Mouse (Mus musculus) heart, embryonic 12.5 days (tissue): ENCODE results near the gene Klkb1. TPM values are rescaled to one million over a fixed set of nuclear protein-coding genes. Genes with fewer than 3 reads are reported as not detected.

Experiments used
- ATAC-seq: fragments of 200-750 bp; cut with Nextera tagmentation; 2 replicates; pipeline ENCODE4 v1.8.0; 2017; ENCODE audit warnings: moderate TSS enrichment, moderate library complexity; ENCODE audit not compliant: insufficient number of reproducible peaks, low FRiP score
- H3K27ac ChIP-seq: fragments of 300-500 bp; sonication (generic); 2 replicates; pipeline ENCODE4 v1.5.1; 2016; ENCODE audit warnings: mild to moderate bottlenecking, moderate library complexity; ENCODE audit not compliant: poor library complexity, severe bottlenecking
- H3K27me3 ChIP-seq: fragments of 300-500 bp; sonication (generic); replicated peaks from 2 replicates; pipeline ENCODE4 v1.6.1; 2016; ENCODE audit warnings: mild to moderate bottlenecking, moderate library complexity
- H3K36me3 ChIP-seq: fragments of 300-500 bp; sonication (generic); 2 replicates; pipeline ENCODE4 v1.6.1; 2016; ENCODE audit warnings: mild to moderate bottlenecking, moderate library complexity
- H3K4me1 ChIP-seq: fragments of 300-500 bp; sonication (generic); replicated peaks from 2 replicates; pipeline ENCODE4 v1.6.1; 2016; ENCODE audit warnings: mild to moderate bottlenecking
- H3K4me2 ChIP-seq: fragments of 300-500 bp; sonication (generic); 2 replicates; pipeline ENCODE4 v1.6.1; 2016; ENCODE audit warnings: mild to moderate bottlenecking, moderate library complexity
- H3K4me3 ChIP-seq: fragments of 300-500 bp; sonication (generic); 2 replicates; pipeline ENCODE4 v1.5.1; 2016; ENCODE audit warnings: mild to moderate bottlenecking
- H3K9ac ChIP-seq: fragments of 300-500 bp; sonication (generic); 2 replicates; pipeline ENCODE4 v1.6.1; 2016; ENCODE audit warnings: mild to moderate bottlenecking, moderate library complexity
- H3K9me3 ChIP-seq: fragments of 300-500 bp; sonication (generic); replicated peaks from 2 replicates; pipeline ENCODE4 v1.6.1; 2016; ENCODE audit warnings: mild to moderate bottlenecking, moderate library complexity
- WGBS: fragments of 180-500 bp; shearing (Covaris S2); methylation state at CpG from one replicate; pipeline ENCODE4 v1.1.7; 2016; 5-methylcytosine and 5-hydroxymethylcytosine counted together
- polyA plus RNA-seq: library from polyadenylated mRNA; unstranded; fragments of >200 nt; fragmentation: Nextera tagmentation; extraction: Ambion mirVana; gene quantifications from 2 replicates; pipeline ENCODE4 v1.2.1, GENCODE M21; 2016

Gene Klkb1
- polyA plus RNA-seq, 1 experiment from 2014 or later = not detected

DNA sequence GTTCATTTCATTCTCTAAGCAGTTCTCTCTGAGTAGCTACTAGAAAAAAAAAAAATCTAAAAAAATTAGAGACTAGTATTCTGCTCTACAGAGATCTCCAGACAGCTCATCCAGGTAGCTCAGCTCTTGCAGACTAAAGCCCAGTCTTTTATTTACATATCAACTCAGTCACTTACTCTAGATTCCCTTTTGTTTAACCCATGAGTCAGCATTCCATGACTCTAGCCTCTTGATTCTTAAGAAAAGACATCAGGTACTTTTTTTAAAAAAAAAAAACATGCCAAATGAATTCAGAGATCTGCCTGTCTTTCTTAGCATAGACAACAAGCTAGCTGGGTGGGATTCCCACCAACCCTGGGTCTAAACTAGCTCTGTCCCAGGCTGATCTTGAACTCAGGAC is 26.2 kb downstream of the Klkb1 start:
- H3K9ac ChIP-seq = no peak overlapping the region
- no peak overlapping the region for H3K4me3 ChIP-seq
- H3K27ac ChIP-seq = no peak overlapping the region
- ATAC-seq = no peak
- no peaks in the 10 kb centered on the region for H3K4me1 ChIP-seq
- H3K36me3 ChIP-seq = no peaks in the 10 kb centered on the region
- no peaks in the 10 kb centered on the region for H3K27me3 ChIP-seq
- H3K4me2 ChIP-seq = no peak overlapping the region
- peaks cover 10% of the 10 kb centered on the region for H3K9me3 ChIP-seq

DNA sequence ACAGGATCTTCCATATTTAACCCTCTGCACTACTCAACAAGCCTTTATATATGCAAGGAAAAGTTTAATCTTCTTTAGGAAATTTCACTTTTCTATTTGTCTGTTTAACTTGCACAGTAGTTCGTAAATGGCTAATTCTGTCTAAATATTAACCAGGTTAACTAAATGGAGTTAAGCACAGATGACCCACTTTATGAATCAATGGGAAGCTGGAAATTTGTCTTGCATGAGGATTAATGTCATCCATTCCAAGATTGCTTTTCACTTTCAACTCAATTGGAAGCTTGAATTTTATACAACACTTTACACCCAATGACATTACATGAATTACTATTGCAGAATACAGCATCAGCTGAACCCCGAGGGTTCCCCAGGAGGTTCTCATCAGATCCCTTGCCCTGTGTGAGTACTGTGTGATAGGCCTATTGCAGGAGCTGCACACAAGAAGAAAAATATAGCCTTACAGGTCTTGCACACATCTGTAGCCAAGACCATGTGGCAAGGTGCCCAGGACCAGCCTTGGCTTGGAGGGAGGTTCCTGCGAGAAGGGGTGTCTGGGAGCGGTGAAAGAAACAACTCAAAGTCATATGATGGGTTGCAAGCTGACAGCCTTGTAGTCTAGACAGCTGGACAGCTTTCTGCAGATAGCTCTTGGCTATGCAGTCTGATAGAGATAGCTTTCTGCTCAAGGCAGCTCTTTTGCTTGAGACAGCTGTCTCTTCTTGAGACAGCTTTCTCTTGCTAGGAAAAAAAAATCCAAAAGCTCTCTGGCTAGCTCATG is 26.9 kb downstream of the Klkb1 start:
- Histone ChIP-seq H3K27me3 (no peaks in the 10 kb centered on the region), H3K4me2 (no peak overlapping the region), H3K4me1 (no peaks in the 10 kb centered on the region), H3K9ac (no peak overlapping the region), H3K27ac (no peak overlapping the region), H3K9me3 (peaks cover 10% of the 10 kb centered on the region), H3K36me3 (no peaks in the 10 kb centered on the region), H3K4me3 (no peak overlapping the region)
- 62% methylated on average over 4 of the region's 4 CpGs for WGBS
- ATAC-seq = no peak

DNA sequence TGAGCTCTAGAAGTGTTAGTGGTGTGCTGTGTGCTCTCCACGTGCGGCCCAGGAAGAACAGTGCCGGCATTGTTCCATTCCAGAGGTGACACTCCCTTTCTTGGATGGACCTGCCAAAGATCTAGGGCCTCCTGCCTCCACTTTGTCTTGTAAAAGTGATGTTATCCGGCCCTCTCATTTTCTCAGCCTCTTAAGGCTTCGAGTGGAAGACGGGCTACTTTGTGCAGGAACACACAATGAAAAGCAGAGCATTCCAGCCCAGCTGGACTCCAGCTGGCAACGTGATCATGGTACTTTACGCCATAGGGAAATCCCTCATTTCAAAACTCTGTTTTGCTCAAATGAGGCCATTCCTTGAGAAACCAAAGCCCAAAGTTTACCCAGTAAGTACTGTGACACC is 27.7 kb downstream of the Klkb1 start:
- no peak overlapping the region for H3K9ac ChIP-seq
- H3K27ac ChIP-seq = no peak overlapping the region
- no peak for ATAC-seq
- H3K4me1 ChIP-seq = no peaks in the 10 kb centered on the region
- no peak overlapping the region for H3K4me3 ChIP-seq
- 63% methylated on average over 8 of the region's 8 CpGs for WGBS
- peaks cover 10% of the 10 kb centered on the region for H3K9me3 ChIP-seq
- H3K4me2 ChIP-seq = no peak overlapping the region
- H3K36me3 ChIP-seq = no peaks in the 10 kb centered on the region
- no peaks in the 10 kb centered on the region for H3K27me3 ChIP-seq

DNA sequence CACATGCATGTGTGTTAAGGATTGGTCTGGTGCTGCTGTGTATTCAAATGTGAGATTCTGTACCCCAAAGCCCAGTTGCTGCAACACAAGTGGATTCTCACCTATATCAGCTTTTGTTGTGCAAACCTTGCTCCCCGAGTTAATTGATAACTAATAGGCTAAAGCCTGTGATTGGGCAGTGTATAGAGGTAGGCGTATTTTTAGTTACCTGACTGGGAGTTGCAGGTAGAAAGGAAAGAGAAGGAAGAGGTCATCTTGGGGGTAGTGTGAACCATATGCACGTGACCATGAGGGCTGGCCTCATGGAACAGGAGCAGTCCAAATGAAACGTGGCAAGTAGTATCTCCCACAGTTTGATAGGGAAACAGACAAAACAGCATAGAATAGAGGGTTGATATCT is 29.7 kb downstream of the Klkb1 start:
- no peak overlapping the region for H3K9ac ChIP-seq
- no peak overlapping the region for H3K4me2 ChIP-seq
- ATAC-seq = no peak
- H3K27ac ChIP-seq = no peak overlapping the region
- H3K27me3 ChIP-seq = no peaks in the 10 kb centered on the region
- no peaks in the 10 kb centered on the region for H3K36me3 ChIP-seq
- peaks cover 10% of the 10 kb centered on the region for H3K9me3 ChIP-seq
- H3K4me1 ChIP-seq = no peaks in the 10 kb centered on the region
- H3K4me3 ChIP-seq = no peak overlapping the region
- WGBS = 80% methylated on average over 4 of the region's 4 CpGs

DNA sequence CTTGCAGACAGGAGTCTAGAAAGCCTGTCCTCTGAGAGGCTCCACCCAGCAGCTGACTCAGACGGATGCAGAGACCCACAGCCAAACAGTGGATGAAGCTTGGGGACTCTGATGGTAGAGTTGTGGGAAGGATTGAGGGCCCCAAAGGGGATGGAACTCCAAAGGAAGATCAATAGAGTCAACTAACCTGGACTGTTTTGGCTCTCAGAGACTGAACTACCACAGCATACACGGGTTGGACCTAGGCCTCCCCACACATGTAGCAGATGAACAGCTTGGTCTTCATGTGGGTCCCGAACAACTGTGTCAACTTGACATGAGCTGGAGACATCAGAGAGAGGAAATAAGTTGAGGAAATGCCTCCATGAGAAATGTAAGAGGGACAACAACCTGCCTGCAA is 31.8 kb downstream of the Klkb1 start:
- H3K4me3 ChIP-seq = no peak overlapping the region
- H3K9me3 ChIP-seq = peaks cover 10% of the 10 kb centered on the region
- 71% methylated on average over 3 of the region's 3 CpGs for WGBS
- H3K4me1 ChIP-seq = no peaks in the 10 kb centered on the region
- no peak overlapping the region for H3K9ac ChIP-seq
- H3K27me3 ChIP-seq = no peaks in the 10 kb centered on the region
- H3K4me2 ChIP-seq = no peak overlapping the region
- no peak for ATAC-seq
- H3K27ac ChIP-seq = no peak overlapping the region
- H3K36me3 ChIP-seq = no peaks in the 10 kb centered on the region

DNA sequence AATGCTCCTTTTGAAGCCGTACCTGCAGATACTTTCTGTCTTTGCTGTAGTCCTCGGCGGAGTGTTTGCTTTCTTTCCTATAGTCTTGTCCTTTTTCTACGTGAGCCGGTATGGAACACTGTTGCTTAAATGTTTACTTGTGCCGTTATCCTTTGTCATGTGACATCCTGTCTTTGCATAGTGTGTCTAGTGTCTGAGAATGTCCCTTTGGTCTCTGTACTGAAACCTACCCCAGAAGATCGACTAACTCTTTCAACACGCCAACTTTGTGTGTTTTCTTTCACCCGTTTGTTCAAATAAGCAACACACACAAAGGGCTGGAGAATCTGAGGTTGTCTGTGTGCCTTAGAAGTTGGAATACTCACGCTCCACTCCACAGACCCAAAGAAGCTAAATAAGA is 32.7 kb downstream of the Klkb1 start, which contains the start of gene F11:
TSS of gene F11 (minus strand) at position 112 of the 400 bp plus-strand sequence.
- no peak within 1 kb of the TSS for H3K9ac ChIP-seq
- H3K27me3 ChIP-seq = no peaks in the 10 kb centered on the region
- no peaks in the 10 kb centered on the region for H3K36me3 ChIP-seq
- H3K9me3 ChIP-seq = peaks cover 10% of the 10 kb centered on the region
- no peak within 1 kb of the TSS for H3K4me2 ChIP-seq
- 64% methylated on average over 10 of the region's 10 CpGs for WGBS
- H3K27ac ChIP-seq = no peak within 1 kb of the TSS
- ATAC-seq = no peak
- no peaks in the 10 kb centered on the region for H3K4me1 ChIP-seq
- H3K4me3 ChIP-seq = no peak within 1 kb of the TSS

DNA sequence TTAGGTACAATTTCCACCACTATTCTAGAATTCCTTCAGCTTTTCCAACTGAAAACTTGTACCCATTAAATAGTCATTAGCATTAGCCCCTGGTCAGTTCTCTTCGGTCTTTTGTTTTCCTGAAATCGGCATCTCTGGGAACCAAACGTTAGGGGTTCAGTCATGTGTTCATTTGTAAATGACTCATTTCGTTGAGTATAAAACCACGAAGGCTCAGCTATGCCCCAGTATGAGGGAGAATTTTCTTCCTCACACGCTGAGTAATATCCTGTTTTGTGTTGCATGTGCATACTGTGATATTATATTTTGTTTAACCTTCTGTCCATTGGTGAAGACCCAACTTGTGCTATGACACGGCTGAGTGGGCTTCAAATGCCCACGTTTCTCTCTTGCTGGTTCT is 36.2 kb downstream of the Klkb1 start:
- WGBS = 79% methylated on average over 8 of the region's 8 CpGs
- Histone ChIP-seq H3K9me3 (no peaks in the 10 kb centered on the region), H3K4me2 (no peak overlapping the region), H3K27me3 (no peaks in the 10 kb centered on the region), H3K4me1 (no peaks in the 10 kb centered on the region), H3K27ac (no peak overlapping the region), H3K36me3 (no peaks in the 10 kb centered on the region), H3K9ac (no peak overlapping the region), H3K4me3 (no peak overlapping the region)
- ATAC-seq = no peak

DNA sequence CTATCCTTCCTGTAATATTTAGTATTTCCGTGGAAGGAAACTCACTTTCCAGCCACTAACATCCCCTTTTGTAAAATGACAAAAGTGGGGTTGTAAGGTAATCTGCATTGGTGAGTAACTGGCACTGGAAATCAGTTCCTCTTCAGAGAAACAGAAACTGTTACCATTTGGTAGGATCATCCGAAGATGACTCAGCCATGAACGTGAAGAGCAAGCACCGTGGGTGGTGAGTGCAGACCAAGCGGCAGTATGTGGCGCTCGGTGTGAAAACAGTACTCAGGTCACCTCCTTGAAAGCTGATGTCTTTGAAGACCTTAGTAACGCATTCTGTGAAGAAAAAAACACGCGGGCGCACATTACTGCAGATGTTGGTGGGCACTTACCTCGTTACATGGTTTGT is 39.6 kb downstream of the Klkb1 start:
- H3K27me3 ChIP-seq = no peaks in the 10 kb centered on the region
- 80% methylated on average over 12 of the region's 12 CpGs for WGBS
- ATAC-seq = no peak
- no peak overlapping the region for H3K4me2 ChIP-seq
- no peaks in the 10 kb centered on the region for H3K4me1 ChIP-seq
- H3K9ac ChIP-seq = no peak overlapping the region
- no peak overlapping the region for H3K27ac ChIP-seq
- no peak overlapping the region for H3K4me3 ChIP-seq
- no peaks in the 10 kb centered on the region for H3K36me3 ChIP-seq
- no peaks in the 10 kb centered on the region for H3K9me3 ChIP-seq

DNA sequence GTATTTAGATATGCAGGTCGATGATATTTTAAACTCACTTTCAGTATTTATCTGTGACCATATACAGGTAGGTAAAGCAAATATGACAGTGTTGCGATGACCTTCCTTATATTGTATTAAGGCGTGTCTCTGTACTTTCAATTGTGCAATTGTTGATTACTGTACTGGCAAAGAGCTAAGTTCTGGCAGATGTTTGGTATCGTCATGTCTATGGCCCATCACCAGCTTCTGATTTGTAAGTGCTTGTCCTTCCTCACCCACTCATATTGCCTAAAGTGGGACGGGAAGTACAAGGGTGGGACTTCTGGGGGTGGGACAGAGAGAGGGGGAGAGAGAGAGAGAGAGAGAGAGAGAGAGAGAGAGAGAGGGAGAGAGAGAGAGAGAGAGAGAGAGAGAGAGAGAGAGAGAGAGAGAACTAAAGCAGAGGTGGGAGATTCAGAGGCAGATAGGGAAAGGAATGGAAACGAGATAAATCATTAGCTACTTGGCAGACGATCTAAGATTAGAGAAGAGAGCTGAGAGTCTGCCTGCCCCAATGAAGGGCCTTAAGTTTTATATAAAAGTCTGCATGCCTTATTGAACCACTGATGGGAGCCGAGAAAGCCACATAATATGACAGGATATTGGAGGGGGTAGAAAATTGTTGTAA is 40.3 kb downstream of the Klkb1 start:
- H3K4me3 ChIP-seq = no peak overlapping the region
- no peaks in the 10 kb centered on the region for H3K4me1 ChIP-seq
- H3K4me2 ChIP-seq = no peak overlapping the region
- no peak overlapping the region for H3K9ac ChIP-seq
- no peaks in the 10 kb centered on the region for H3K27me3 ChIP-seq
- no peaks in the 10 kb centered on the region for H3K36me3 ChIP-seq
- H3K27ac ChIP-seq = no peak overlapping the region
- H3K9me3 ChIP-seq = no peaks in the 10 kb centered on the region
- ATAC-seq = no peak
- WGBS = 72% methylated on average over 8 of the region's 8 CpGs

DNA sequence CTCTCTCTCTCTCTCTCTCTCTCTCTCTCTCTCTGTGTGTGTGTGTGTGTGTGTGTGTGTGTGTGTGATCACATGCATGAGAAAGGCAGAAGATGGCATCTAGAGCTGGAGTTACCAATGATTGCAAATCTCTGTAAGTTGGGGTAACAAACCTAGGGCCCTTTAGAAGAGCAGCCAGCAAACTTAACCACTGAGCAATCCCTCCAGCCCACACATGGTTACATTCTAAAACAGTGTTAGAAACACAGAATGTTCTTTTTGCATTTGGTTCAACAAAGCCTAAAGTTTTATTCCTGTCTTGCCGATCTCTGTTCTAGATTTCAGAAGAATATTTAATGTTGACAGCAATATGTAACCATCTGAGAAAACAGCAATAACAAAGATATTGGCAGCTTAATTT is 41.1 kb downstream of the Klkb1 start:
- H3K4me1 ChIP-seq = no peaks in the 10 kb centered on the region
- no peak overlapping the region for H3K27ac ChIP-seq
- no peaks in the 10 kb centered on the region for H3K36me3 ChIP-seq
- no peaks in the 10 kb centered on the region for H3K9me3 ChIP-seq
- no peak overlapping the region for H3K4me2 ChIP-seq
- H3K9ac ChIP-seq = no peak overlapping the region
- ATAC-seq = no peak
- WGBS = 94% methylated on average over 1 of the region's 1 CpGs
- H3K27me3 ChIP-seq = no peaks in the 10 kb centered on the region
- no peak overlapping the region for H3K4me3 ChIP-seq

DNA sequence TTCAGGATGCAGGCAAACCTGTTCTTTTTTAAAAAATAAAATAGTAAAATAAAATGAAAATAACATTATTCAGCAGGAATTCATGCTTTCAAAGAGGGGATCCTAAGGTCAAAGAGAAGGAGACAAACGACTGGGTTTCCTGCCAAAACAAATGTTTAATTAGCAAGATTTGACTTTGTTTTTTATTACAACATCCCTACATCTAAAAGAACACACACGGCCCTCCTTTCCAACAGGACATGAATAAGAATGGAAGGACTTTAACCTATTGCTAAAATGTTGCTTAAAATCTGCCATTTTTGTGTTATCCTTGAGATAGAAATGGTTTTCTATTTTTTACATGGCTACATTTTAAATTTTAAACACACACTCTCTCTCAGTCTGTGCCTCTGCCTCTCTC is 41.5 kb downstream of the Klkb1 start:
- 50% methylated on average over 2 of the region's 2 CpGs for WGBS

DNA sequence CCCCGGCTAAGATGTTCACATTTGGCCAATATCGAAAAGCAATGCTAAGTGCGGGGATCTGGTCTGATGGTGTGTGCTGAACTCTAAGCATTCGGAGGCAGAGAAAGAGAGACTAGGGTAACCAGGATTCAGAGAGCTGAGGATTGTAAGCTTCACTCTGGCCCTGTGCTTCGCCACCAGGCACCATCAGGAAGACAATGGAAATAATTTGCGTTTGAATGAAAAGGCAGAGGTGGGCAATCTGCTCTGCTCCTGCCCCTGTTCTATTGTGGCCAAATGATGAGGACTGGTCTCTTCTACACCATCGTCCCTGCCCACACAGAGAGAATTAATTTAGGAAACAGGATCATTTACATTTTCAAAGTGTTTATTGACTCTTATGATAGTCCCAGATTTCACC is 48.4 kb downstream of the Klkb1 start:
- 68% methylated on average over 7 of the region's 7 CpGs for WGBS
- no peak overlapping the region for H3K4me2 ChIP-seq
- ATAC-seq = no peak
- no peaks in the 10 kb centered on the region for H3K36me3 ChIP-seq
- H3K4me1 ChIP-seq = no peaks in the 10 kb centered on the region
- no peaks in the 10 kb centered on the region for H3K9me3 ChIP-seq
- no peak overlapping the region for H3K9ac ChIP-seq
- no peak overlapping the region for H3K27ac ChIP-seq
- no peaks in the 10 kb centered on the region for H3K27me3 ChIP-seq
- no peak overlapping the region for H3K4me3 ChIP-seq

More for the DNA sequence above, 41.5 kb downstream of the Klkb1 start:
- H3K4me3 ChIP-seq = no peak overlapping the region
- H3K9me3 ChIP-seq = no peaks in the 10 kb centered on the region
- no peaks in the 10 kb centered on the region for H3K27me3 ChIP-seq
- H3K27ac ChIP-seq = no peak overlapping the region
- ATAC-seq = no peak
- H3K9ac ChIP-seq = no peak overlapping the region
- no peaks in the 10 kb centered on the region for H3K36me3 ChIP-seq
- no peak overlapping the region for H3K4me2 ChIP-seq
- no peaks in the 10 kb centered on the region for H3K4me1 ChIP-seq
